Mouse (Mus musculus) layer of hippocampus, adult 9-10 months (tissue): ENCODE results near the gene Gm8180.
"Not testable (repeated sequence)": the region's sequence is repeated elsewhere in the genome, so short reads cannot be mapped to it uniquely, and the experiment has no call there.

ENCODE experiments used
- DNase-seq: peaks from one replicate; pipeline ENCODE4 v3.0.0; 2022; ENCODE audit warnings: low spot score

The Gm8180 gene

DNA sequence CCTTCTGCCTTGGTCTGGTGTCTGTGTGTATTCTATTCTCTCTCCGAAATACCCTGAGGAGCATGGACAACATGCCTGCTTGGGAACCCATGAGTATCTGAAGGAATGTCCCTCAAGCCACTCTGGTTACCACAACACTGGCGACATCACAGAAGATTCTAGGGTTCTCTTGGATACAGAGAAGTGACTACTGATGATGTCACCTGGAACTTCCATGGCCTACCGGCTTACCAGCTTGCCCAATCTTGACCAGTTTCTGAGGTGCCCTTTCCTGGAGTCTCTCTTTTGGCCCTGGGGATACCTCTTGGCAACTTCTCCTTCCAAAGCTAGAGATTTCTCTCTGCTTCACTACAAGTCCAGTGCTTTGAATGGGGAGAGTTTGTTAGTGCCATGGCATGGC is at the start of gene Gm8180:
Gene Gm8180 (minus strand): TSS at position 101 of the 400 bp plus-strand sequence.
- DNase-seq, result not testable (repeated sequence)

DNA sequence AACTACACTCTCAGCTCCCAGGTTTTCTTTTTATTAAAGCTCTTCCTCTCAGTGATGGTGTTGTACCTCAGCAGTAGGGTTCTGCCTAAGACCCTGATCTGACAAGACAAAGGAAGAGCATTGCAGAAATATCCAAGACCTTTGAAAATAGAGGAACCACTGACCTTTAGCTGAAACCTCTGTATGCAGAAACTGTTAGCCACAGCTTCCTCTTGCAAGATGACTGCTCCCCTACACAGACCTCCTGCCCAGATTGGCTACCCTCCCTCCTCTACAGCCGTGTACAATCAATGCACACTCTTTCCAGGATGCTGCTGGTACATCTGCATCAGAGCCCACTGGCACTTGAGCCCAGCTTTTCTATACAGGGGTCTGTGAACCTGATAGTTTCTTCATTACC is 45.8 kb upstream of the Gm8180 start:
- DNase-seq, result not testable (repeated sequence)

DNA sequence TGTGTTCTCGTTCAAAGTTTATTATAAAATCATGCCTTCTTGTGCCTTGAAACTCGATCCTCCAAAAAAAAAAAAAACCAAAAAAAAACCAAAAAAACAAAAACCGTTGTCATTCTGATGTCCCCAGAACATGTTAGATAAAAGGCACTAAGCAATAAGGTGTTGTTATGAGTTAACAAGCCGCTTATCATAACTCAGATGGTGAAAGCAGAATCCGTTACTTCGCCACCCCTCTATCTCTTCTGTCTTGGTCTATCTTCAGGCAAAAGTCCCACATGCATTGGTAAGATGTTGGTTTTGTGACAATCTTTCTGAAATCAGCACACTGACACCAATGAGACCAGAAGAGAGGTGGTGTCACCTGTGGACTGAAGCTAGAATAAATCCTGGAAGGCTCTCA is 39.6 kb upstream of the Gm8180 start:
- not testable (repeated sequence) for DNase-seq

DNA sequence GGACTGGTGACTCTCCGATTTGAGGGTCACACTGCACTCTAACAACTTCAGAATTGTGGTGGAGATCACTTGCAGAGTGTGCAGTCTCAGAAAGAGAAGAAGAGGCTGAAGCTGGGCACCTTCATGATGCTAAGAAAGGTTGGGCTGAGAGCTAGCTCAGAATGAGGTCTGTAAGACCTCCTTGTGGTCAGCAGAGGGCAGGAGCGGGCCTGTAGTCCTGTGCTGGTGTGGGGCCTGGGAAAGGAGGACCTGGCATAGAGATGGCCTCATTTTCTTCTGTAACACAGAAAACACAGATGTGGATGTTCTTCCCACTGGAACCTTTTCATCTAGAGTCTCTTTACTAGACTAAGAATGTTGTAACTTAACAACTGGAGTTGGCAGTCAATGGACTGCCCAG is 37.3 kb upstream of the Gm8180 start:
- DNase-seq, result not testable (repeated sequence)

DNA sequence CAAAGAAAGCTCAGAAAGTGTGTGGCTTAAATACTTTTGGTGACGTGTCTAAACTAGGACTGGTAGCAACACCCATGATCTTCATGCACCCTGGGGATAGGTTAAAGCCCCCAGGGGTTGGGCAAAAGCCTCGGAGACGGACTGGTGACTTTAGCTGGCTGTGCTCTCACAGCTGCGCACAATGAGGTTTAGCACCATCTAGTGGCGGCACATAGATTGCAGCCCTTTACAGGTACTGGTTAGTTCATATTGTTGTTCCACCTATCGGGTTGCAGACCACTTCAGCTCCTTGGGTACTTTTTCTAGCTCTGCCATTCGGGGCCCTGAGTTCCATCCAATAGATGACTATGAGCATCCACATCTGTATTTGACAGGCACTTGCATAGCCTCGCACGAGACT is 27.9 kb upstream of the Gm8180 start:
- DNase-seq, result peak; percentile 21

DNA sequence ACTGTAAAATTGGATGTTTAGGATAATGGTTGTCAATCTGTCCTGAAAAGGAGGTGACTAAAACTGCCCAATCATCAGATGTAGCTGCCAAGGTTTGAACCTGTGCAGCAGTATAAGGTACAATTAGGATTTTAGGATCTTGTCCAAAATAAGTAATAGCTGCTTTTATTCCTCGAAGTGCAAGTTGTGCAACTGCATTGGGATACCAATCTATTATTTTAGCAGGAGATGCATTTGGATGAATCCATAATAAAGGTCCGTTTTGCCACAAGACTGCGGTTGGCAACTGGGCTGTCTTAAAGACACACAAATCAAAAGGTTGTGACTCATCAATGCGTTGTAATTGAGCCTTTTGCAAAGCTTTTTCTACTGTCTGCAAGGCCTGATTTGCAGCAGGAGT is 23.6 kb upstream of the Gm8180 start:
- DNase-seq, result not testable (repeated sequence)

DNA sequence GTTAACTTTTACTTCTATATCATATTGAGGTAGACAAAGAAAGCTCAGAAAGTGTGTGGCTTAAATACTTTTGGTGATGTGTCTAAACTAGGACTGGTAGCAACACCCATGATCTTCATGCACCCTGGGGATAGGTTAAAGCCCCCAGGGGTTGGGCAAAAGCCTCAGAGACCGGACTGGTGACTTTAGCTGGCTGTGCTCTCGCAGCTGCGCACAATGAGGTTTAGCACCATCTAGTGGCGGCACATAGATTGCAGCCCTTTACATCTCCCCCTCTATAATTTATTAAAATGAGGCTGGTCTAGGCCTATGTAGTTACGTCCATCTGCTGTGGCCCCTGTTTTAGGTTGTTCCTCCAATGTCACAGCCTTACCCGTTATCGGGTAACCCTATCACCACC is 19.9 kb upstream of the Gm8180 start:
- DNase-seq, result not testable (repeated sequence)

DNA sequence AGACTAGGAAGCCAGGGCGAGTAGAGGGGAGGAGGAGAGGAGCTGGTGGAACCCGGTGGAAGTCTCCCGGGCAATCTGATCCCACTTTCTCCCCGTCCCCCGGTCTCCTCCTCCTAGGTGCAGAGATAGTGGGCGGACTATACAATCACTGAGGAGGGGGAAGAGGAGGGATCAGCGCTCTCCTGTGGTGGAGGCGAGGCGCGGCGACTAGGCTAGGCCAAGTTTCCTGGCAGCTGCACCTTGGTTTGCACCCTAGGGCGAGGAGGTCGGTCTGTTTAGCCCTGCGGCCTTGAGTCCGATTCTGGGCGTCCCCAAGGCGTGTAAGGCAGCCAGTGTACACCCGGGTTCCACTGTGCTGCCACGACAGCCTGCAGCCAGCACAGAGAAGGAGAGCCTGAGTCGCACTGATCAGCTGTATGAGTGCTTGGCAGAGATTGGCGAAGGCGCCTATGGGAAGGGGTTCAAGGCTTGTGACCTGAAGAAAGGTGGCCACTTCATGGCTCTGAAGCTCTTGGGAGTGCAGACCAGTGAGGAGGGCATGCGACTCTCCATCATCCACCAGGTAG is 12.4 kb upstream of the Gm8180 start:
- DNase-seq, result not testable (repeated sequence)

DNA sequence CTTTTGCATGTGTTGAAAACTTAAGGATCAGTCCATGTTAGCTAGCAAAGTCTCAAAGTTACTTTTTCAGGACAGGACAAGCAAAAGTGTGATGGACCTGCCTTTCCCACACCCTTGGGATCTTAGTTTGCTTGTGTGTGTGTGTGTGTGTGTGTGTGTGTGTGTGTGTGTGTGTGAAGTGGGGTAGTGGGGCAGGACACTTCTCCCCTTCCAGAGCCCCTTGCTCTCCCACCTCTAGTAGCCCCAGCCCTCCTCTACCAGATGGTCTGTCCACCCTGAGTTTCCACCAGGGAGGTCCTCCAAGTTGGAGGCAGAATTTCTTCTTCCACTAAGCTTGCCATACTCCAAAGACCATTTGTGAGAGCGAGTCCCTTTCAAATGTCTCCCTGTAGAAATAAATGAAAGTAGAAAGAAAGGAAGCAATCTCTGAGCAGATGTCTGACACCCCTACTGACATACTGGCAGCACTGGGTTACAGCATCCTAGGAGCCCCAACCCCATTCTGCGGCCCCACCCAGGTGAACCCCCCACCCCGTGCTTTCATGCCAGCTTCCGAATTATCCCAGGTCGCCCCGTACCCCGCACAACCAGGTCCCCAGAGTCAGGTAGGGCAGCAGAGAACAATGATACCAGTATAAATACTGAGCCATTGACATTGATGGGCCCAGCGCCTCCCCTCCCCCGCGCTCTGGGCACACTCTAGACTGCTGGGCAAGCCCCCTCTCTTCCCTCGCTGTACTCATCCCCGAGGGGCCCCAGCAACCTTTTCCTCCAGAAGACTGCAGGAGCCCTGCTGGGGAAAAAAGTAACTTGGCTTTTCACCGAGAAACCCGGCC is 11.7 kb upstream of the Gm8180 start:
- no peak for DNase-seq

DNA sequence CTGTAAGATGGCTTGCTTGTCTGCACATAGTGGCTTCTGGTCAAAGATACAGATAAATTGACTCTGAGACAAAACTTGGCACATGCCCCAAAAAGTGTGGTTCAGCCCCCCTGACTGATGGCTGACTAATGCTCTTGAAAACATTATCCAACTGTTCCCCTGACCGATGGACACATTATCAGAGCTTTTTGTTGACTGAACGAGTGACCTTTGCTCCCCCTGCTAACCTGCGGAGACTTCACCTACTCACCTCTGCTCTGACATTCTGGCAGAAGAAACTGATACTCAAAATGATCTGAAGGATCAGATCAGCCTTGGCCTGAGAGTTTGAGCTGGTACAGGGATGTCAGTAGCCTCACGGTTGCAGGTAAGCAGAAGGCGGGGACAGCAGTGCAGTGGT is 9.3 kb upstream of the Gm8180 start:
- not testable (repeated sequence) for DNase-seq

DNA sequence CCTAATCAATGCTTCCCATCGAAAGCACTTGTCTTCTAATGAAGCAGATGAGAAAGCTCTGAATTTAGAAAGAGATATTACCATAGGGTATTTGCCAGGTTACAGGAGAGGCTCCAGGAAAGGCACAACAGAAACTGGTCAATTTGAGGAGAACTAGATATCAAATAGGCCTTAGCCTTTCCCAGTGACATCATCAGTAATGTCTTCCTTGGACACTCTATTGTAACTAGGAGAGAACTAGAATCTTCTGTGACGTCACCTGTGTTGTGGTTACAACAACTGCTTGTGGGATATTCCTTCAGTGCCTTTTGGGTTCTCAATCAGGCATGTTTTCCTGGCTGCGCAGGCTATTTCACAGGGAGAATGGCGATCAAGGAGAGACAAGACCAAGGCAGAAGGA is 37.0 kb downstream of the Gm8180 start, which contains the start of gene Gm6526:
Gene Gm6526 (plus strand): TSS at position 301 of the 400 bp plus-strand sequence.
- DNase-seq, result not testable (repeated sequence)
